Mouse (Mus musculus) spleen, postnatal 4 days (tissue): ENCODE data around the gene Hspd1.
A peak's percentile ranks its signal among the peaks of the same experiment; 100 is the strongest.

Source experiments
- DNase-seq, 2 experiments: peaks; one replicate each; pipeline ENCODE4 v3.0.0; 2022; ENCODE audit warnings: low spot score in 2 of 2

Gene Hspd1

GRCm38 (mm10) chr1:55041691-55042090, 46.4 kb downstream of the Hspd1 start:
- no peak for DNase-seq

GRCm38 (mm10) chr1:55039944-55040343, 48.1 kb downstream of the Hspd1 start:
- DNase-seq: no peak

- DNase-seq: no peak
Measured at GRCm38 (mm10) chr1:55031026-55031779, 56.8 kb downstream of the Hspd1 start.

- DNase-seq: no peak
Measured at GRCm38 (mm10) chr1:55029446-55029845, 58.6 kb downstream of the Hspd1 start.

GRCm38 (mm10) chr1:55028512-55029249, 59.4 kb downstream of the Hspd1 start:
- DNase-seq: peak; percentile 40 to 69

- DNase-seq: no peak
Measured at GRCm38 (mm10) chr1:55027966-55028365, 60.1 kb downstream of the Hspd1 start.
